Mouse (Mus musculus): ENCODE measurements around the gene Vps13a. TPM values are rescaled to one million over a fixed set of nuclear protein-coding genes. Genes with fewer than 3 reads are reported as not detected.
"Not testable (repeated sequence)": the region's sequence is repeated elsewhere in the genome, so short reads cannot be mapped to it uniquely, and the experiment has no call there.

Vps13a gene
- polyA plus RNA-seq, 1 experiment from 2014 or later: 10.1 TPM

- ATAC-seq (replicated peaks; ENCODE audit: low FRiP score): no peak
- 22% methylated on average over 3 of the region's 3 CpGs for WGBS
Observed at GRCm38 (mm10) chr19:16784879-16785278, 4.1 kb upstream of the Vps13a start.

DNA sequence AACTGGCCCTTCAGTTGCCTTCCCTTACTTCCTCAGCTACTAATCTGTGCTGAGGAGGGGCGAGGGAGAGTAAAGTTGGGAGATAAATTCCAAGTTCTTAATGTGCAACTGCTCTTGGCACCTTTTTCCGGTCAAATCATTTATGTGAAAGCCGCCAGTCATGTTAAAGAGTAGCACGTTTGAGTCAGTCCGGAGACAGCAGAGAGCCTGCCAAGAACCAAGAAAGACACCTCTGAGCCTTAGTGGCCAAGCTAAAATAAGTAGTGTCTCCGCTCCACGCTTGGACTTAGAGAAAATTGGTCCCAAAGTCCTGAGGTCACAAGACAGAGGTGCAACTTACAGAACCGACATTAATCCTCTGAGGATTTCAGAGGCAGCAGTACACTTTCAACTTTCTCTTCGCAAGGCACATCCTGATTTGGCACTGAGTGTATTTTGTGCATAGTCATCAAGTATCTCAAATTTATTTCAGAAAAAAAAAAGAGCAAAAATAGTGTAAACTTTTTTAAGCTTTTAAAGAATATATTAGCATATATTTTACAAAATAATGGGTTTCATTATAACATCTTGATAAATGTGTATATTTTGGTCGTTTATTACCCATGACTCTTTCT lies 780 bp upstream of the Vps13a start:
- Histone ChIP-seq H3K9me3 (replicated peaks) (no peaks in the 10 kb centered on the region), H3K4me3 (replicated peaks) (peak overlapping the region; percentile 71), H3K36me3 (no peaks in the 10 kb centered on the region), H3K4me2 (peak overlapping the region; percentile 95), H3K9ac (peak overlapping the region; percentile 55), H3K4me1 (peaks cover 6% of the 10 kb centered on the region; the same call in 1 of the 2 replicates), H3K27ac (0 out of 2 replicates have a peak overlapping the region, but pooled peaks have one; percentile 27), H3K27me3 (peaks cover 17% of the 10 kb centered on the region)
- no peak for ATAC-seq (replicated peaks; ENCODE audit: low FRiP score)
- 11% methylated on average over 10 of the region's 10 CpGs for WGBS

More at GRCm38 (mm10) chr19:16784879-16785278, 4.1 kb upstream of the Vps13a start:
- Histone ChIP-seq H3K36me3 (no peaks in the 10 kb centered on the region), H3K4me2 (no peak overlapping the region), H3K27ac (no peak overlapping the region), H3K9me3 (replicated peaks) (no peaks in the 10 kb centered on the region), H3K4me3 (replicated peaks) (no peak overlapping the region), H3K27me3 (peaks cover 17% of the 10 kb centered on the region), H3K9ac (no peak overlapping the region), H3K4me1 (0 out of 2 replicates have a peak, but pooled peaks cover under 1% of the 10 kb centered on the region)

- under 1% methylated on average over 55 of the region's 55 CpGs for WGBS
- peak overlapping the region; percentile 54 for H3K9ac ChIP-seq
- H3K4me3 ChIP-seq (replicated peaks): peak overlapping the region; percentile 71
- H3K4me2 ChIP-seq: peak overlapping the region; percentile 95
- no peaks in the 10 kb centered on the region for H3K36me3 ChIP-seq
- no peak overlapping the region for H3K27ac ChIP-seq
- H3K4me1 ChIP-seq: peaks cover 6% of the 10 kb centered on the region; the same call in 1 of the 2 replicates
- ATAC-seq (replicated peaks; ENCODE audit: low FRiP score): no peak; the same call in 1 of the 2 replicates
- peaks cover 17% of the 10 kb centered on the region for H3K27me3 ChIP-seq
- H3K9me3 ChIP-seq (replicated peaks): no peaks in the 10 kb centered on the region
Observed at GRCm38 (mm10) chr19:16780251-16780783, 416 bp downstream of the Vps13a start.

GRCm38 (mm10) chr19:16779786-16780185 lies 947 bp downstream of the Vps13a start:
- peak overlapping the region; percentile 95 for H3K4me2 ChIP-seq
- 25% methylated on average over 8 of the region's 8 CpGs for WGBS
- H3K4me3 ChIP-seq (replicated peaks): peak overlapping the region; percentile 71
- peaks cover 17% of the 10 kb centered on the region for H3K27me3 ChIP-seq
- H3K4me1 ChIP-seq: peaks cover 6% of the 10 kb centered on the region; the same call in 1 of the 2 replicates
- no peak overlapping the region for H3K27ac ChIP-seq
- H3K36me3 ChIP-seq: no peaks in the 10 kb centered on the region
- H3K9me3 ChIP-seq (replicated peaks): no peaks in the 10 kb centered on the region
- H3K9ac ChIP-seq: peak overlapping the region; percentile 54
- no peak for ATAC-seq (replicated peaks; ENCODE audit: low FRiP score)

GRCm38 (mm10) chr19:16779281-16779680 lies 1.5 kb downstream of the Vps13a start:
- WGBS: 77% methylated on average over 5 of the region's 5 CpGs
- ATAC-seq (replicated peaks; ENCODE audit: low FRiP score): no peak
- Histone ChIP-seq H3K27me3 (peaks cover 15% of the 10 kb centered on the region), H3K9ac (no peak overlapping the region), H3K4me1 (peaks cover 6% of the 10 kb centered on the region; the same call in 1 of the 2 replicates), H3K4me2 (peak overlapping the region; percentile 17; the same call in 1 of the 2 replicates), H3K27ac (no peak overlapping the region), H3K36me3 (no peaks in the 10 kb centered on the region), H3K4me3 (replicated peaks) (no peak overlapping the region), H3K9me3 (replicated peaks) (no peaks in the 10 kb centered on the region)

GRCm38 (mm10) chr19:16778578-16778977 lies 2.2 kb downstream of the Vps13a start:
- H3K27ac ChIP-seq: no peak overlapping the region
- peaks cover 10% of the 10 kb centered on the region for H3K27me3 ChIP-seq
- H3K4me3 ChIP-seq (replicated peaks): no peak overlapping the region
- no peak for ATAC-seq (replicated peaks; ENCODE audit: low FRiP score)
- 70% methylated on average over 6 of the region's 6 CpGs for WGBS
- no peak overlapping the region for H3K9ac ChIP-seq
- no peaks in the 10 kb centered on the region for H3K36me3 ChIP-seq
- H3K4me1 ChIP-seq: peaks cover 6% of the 10 kb centered on the region; the same call in 1 of the 2 replicates
- H3K9me3 ChIP-seq (replicated peaks): no peaks in the 10 kb centered on the region
- H3K4me2 ChIP-seq: no peak overlapping the region

- WGBS: 77% methylated on average over 3 of the region's 3 CpGs
- no peak for ATAC-seq (replicated peaks; ENCODE audit: low FRiP score)
- no peak overlapping the region for H3K9ac ChIP-seq
- no peak overlapping the region for H3K4me3 ChIP-seq (replicated peaks)
- no peak overlapping the region for H3K4me2 ChIP-seq
- H3K4me1 ChIP-seq: peaks cover 6% of the 10 kb centered on the region; the same call in 1 of the 2 replicates
- no peaks in the 10 kb centered on the region for H3K36me3 ChIP-seq
- H3K27me3 ChIP-seq: peaks cover 9% of the 10 kb centered on the region
- H3K27ac ChIP-seq: no peak overlapping the region
- no peaks in the 10 kb centered on the region for H3K9me3 ChIP-seq (replicated peaks)
Observed at GRCm38 (mm10) chr19:16777901-16778300, 2.8 kb downstream of the Vps13a start.

GRCm38 (mm10) chr19:16777391-16777790 lies 3.3 kb downstream of the Vps13a start:
- ATAC-seq (replicated peaks; ENCODE audit: low FRiP score); H3K9me3 ChIP-seq (replicated peaks); H3K9ac ChIP-seq; H3K36me3 ChIP-seq; H3K27me3 ChIP-seq; H3K4me2 ChIP-seq; H3K4me3 ChIP-seq (replicated peaks); H3K27ac ChIP-seq; H3K4me1 ChIP-seq: not testable (repeated sequence)

DNA sequence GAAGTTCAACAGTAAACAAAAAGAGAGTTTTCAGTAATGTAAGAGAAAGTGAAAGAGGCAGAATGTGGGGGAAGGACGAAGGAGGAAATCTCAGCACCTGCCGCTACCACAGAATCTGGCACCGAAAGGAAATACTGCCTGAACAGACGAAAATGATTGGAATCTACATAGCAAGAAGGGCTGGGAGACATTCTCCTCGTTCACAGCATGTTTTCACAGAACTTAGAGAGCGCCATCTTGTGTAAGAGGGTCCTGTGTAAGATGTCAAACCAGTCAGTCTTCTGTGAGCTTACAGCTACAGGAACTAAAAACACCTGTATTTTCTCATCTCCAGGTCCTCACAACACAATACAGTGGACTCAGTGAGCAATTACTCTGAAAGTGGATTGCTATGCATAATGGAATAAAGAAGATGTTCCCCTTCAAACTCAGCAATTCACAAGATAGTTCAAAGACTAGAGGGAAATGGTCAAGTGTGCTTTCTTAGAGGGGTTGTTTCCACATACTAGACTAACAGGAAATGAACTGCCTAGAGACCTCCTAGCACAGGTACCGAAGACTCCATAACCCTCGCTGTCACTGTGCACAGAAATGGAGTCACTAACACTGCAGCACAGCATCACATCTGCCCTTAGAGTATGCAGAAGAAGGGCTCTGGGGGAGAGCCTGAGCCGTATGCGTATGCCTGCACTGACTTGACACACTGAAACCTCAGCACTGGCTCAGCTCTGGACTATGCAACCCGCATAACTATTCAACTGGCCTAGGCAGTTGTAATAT lies 7.3 kb downstream of the Vps13a start:
- Histone ChIP-seq H3K9ac (no peak overlapping the region), H3K27ac (no peak overlapping the region), H3K9me3 (replicated peaks) (no peaks in the 10 kb centered on the region), H3K4me2 (no peak overlapping the region), H3K36me3 (no peaks in the 10 kb centered on the region), H3K27me3 (no peaks in the 10 kb centered on the region), H3K4me3 (replicated peaks) (no peak overlapping the region), H3K4me1 (no peaks in the 10 kb centered on the region)
- WGBS: 64% methylated on average over 11 of the region's 11 CpGs
- ATAC-seq (replicated peaks; ENCODE audit: low FRiP score): no peak

- H3K4me1 ChIP-seq: no peaks in the 10 kb centered on the region
- no peaks in the 10 kb centered on the region for H3K9me3 ChIP-seq (replicated peaks)
- no peak overlapping the region for H3K4me2 ChIP-seq
- H3K27ac ChIP-seq: no peak overlapping the region
- 87% methylated on average over 2 of the region's 2 CpGs for WGBS
- no peaks in the 10 kb centered on the region for H3K36me3 ChIP-seq
- no peak overlapping the region for H3K4me3 ChIP-seq (replicated peaks)
- no peaks in the 10 kb centered on the region for H3K27me3 ChIP-seq
- no peak for ATAC-seq (replicated peaks; ENCODE audit: low FRiP score)
- H3K9ac ChIP-seq: no peak overlapping the region
Observed at GRCm38 (mm10) chr19:16767407-16767806, 13.3 kb downstream of the Vps13a start.

GRCm38 (mm10) chr19:16757439-16757838 lies 23.3 kb downstream of the Vps13a start:
- not testable (repeated sequence) for H3K9ac ChIP-seq; H3K4me1 ChIP-seq; H3K36me3 ChIP-seq; ATAC-seq (replicated peaks; ENCODE audit: low FRiP score); H3K27ac ChIP-seq; H3K4me3 ChIP-seq (replicated peaks); H3K9me3 ChIP-seq (replicated peaks); H3K4me2 ChIP-seq; H3K27me3 ChIP-seq
- 90% methylated on average over 9 of the region's 9 CpGs for WGBS

DNA sequence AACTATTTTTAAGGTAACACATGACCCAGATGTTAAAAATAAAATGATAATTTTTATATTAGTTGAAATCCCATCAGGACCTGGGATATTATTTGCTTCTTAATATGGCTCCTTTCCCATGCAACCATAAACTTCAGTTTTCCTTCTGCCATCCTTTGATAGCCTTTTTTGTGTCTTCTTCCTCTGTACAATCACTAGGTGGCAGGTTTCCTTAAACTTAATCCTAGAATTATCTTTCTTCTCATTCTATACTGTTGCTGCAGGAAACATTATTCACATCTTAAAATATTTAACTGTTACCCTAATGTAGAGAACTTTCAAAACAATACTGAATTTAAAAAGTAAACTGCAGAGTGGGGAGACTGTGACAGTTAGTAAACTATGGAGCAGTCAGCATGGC lies 24.9 kb downstream of the Vps13a start:
- no peaks in the 10 kb centered on the region for H3K9me3 ChIP-seq (replicated peaks)
- H3K9ac ChIP-seq: no peak overlapping the region
- no peak overlapping the region for H3K4me2 ChIP-seq
- ATAC-seq (replicated peaks; ENCODE audit: low FRiP score): no peak
- H3K4me1 ChIP-seq: no peaks in the 10 kb centered on the region
- H3K27ac ChIP-seq: no peak overlapping the region
- H3K36me3 ChIP-seq: 0 out of 2 replicates have a peak, but pooled peaks cover 10% of the 10 kb centered on the region
- no peak overlapping the region for H3K4me3 ChIP-seq (replicated peaks)
- H3K27me3 ChIP-seq: no peaks in the 10 kb centered on the region
